Mouse (Mus musculus) E14TG2a.4 (cell line): ENCODE results near the gene Cyp1a2.

Source experiments
- H3K27me3 ChIP-seq: 2 replicates; pipeline ENCODE4 v1.6.1; 2014; ENCODE audit warnings: low read length, control low read depth; ENCODE audit not compliant: insufficient read depth
- H3K36me3 ChIP-seq: 2 replicates; pipeline ENCODE4 v1.6.1; 2014; ENCODE audit warnings: low read length, control low read depth; ENCODE audit not compliant: insufficient read depth
- H3K4me1 ChIP-seq: replicated peaks from 2 replicates; pipeline ENCODE4 v1.6.1; 2014; ENCODE audit warnings: low read depth, low read length, control low read depth
- H3K4me3 ChIP-seq: replicated peaks from 2 replicates; pipeline ENCODE4 v1.5.1; 2014; ENCODE audit warnings: mild to moderate bottlenecking, low read length
- H3K9me3 ChIP-seq: 2 replicates; pipeline ENCODE4 v1.6.1; 2014; ENCODE audit warnings: low read length, control low read depth
- CTCF ChIP-seq: conservative IDR thresholded peaks from 2 replicates; pipeline ENCODE4 v1.5.1; 2014; ENCODE audit warnings: low read length
- NANOG ChIP-seq: IDR thresholded peaks from 2 replicates; pipeline ENCODE4 v1.6.1; 2014; ENCODE audit warnings: borderline replicate concordance, low read length, mixed read lengths
- POU5F1 ChIP-seq: IDR thresholded peaks from 2 replicates; pipeline ENCODE4 v1.6.1; 2014; ENCODE audit warnings: low read length, borderline replicate concordance

Gene Cyp1a2

GRCm38 (mm10) chr9:57627892-57628291 is 55.6 kb downstream of the Cyp1a2 start:
- H3K36me3 ChIP-seq, result peaks cover 73% of the 10 kb centered on the region
- TF ChIP-seq CTCF (no peak), NANOG (no peak), POU5F1 (no peak)
- no peak overlapping the region for H3K4me3 ChIP-seq
- H3K4me1 ChIP-seq, result peaks cover 63% of the 10 kb centered on the region
- no peaks in the 10 kb centered on the region for H3K27me3 ChIP-seq
- H3K9me3 ChIP-seq, result peaks cover 4% of the 10 kb centered on the region; the same call in 1 of the 2 replicates

DNA sequence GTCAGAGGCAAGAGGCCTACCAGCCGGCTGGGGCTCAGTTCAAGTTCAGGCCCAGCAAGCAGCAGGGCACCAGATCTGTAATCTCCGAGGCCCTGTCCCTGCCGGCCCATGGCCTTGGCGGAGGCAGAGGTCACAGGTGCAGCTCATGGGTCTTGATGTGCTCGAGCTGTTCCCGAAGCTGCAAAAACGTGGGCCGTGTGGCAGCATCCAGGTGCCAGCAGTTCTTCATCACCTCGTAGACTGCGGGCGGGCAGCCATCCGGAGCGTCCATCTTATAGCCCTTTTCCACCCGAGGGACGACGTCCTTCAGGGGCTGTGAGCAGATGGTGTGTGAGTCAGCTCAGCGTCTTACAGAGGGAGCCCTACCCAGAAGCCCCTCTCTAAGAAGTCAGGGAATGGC is 56.3 kb downstream of the Cyp1a2 start:
- Histone ChIP-seq H3K4me1 (peaks cover 63% of the 10 kb centered on the region), H3K4me3 (peak overlapping the region; percentile 67), H3K9me3 (peaks cover 5% of the 10 kb centered on the region; the same call in 1 of the 2 replicates), H3K27me3 (no peaks in the 10 kb centered on the region), H3K36me3 (peaks cover 69% of the 10 kb centered on the region)
- TF ChIP-seq CTCF (no peak), POU5F1 (no peak), NANOG (no peak)
